Mouse (Mus musculus) forebrain, embryonic 15.5 days (tissue): ENCODE results near the gene Siglech. TPM values are rescaled to one million over a fixed set of nuclear protein-coding genes. Genes with fewer than 3 reads are reported as not detected.

Experiments
- ATAC-seq: fragments of 200-750 bp; cut with Nextera tagmentation; replicated peaks from 2 replicates; pipeline ENCODE4 v1.8.0; 2017; ENCODE audit warnings: mild to moderate bottlenecking, moderate TSS enrichment, moderate library complexity
- H3K27ac ChIP-seq: fragments of 300-500 bp; sonication (generic); replicated peaks from 2 replicates; pipeline ENCODE4 v1.5.1; 2015; ENCODE audit warnings: mild to moderate bottlenecking, inconsistent platforms
- H3K27me3 ChIP-seq: fragments of 300-500 bp; sonication (generic); 2 replicates; pipeline ENCODE4 v1.6.1; 2015; ENCODE audit warnings: inconsistent platforms
- H3K36me3 ChIP-seq: fragments of 300-500 bp; sonication (generic); 2 replicates; pipeline ENCODE4 v1.6.1; 2015; ENCODE audit warnings: mild to moderate bottlenecking, inconsistent platforms
- H3K4me1 ChIP-seq: fragments of 300-500 bp; sonication (generic); 2 replicates; pipeline ENCODE4 v1.6.1; 2015; ENCODE audit warnings: inconsistent platforms
- H3K4me2 ChIP-seq: fragments of 300-500 bp; sonication (generic); replicated peaks from 2 replicates; pipeline ENCODE4 v1.6.1; 2015; ENCODE audit warnings: mild to moderate bottlenecking, inconsistent platforms
- H3K4me3 ChIP-seq: fragments of 300-500 bp; sonication (generic); 2 replicates; pipeline ENCODE4 v1.5.1; 2015; ENCODE audit warnings: mild to moderate bottlenecking, inconsistent platforms
- H3K9ac ChIP-seq: fragments of 300-500 bp; sonication (generic); replicated peaks from 2 replicates; pipeline ENCODE4 v1.6.1; 2015; ENCODE audit warnings: mild to moderate bottlenecking, inconsistent platforms
- H3K9me3 ChIP-seq: fragments of 300-500 bp; sonication (generic); 2 replicates; pipeline ENCODE4 v1.6.1; 2016; ENCODE audit warnings: inconsistent platforms
- WGBS: fragments of 180-500 bp; shearing (Covaris S2); methylation state at CpG from one replicate; pipeline ENCODE4 v1.1.7; 2015; ENCODE audit warnings: mixed read lengths; 5-methylcytosine and 5-hydroxymethylcytosine counted together
- polyA plus RNA-seq: library from polyadenylated mRNA; unstranded; fragments of >200 nt; fragmentation: Nextera tagmentation; extraction: Ambion mirVana; gene quantifications from 2 replicates; pipeline ENCODE4 v1.2.1, GENCODE M21; 2015

The Siglech gene
- 2.6 and 2.9 TPM in 2 replicates for polyA plus RNA-seq

DNA sequence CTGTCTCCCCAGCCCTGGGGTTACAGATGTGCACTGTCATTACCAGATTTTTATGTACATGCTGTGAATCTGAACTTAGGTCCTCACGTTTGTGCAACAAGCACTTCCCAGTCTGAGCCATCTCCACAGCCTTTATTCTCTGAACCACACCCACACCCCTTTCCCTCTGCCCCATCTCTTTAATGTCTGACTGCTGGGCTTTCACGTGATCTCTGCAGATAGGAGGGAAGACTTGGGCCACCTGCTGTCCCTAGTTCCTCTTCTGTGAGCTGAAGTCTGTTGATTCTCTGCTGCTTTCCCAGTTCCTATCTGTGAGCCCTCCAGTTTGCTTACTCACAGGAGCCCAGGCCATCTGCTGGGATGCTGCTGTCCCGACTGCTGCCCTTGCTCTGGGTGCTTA, at the start of gene Siglech:
Siglech (plus strand) TSS at position 253 of the 400 bp plus-strand sequence.
- Histone ChIP-seq H3K4me1 (no peaks in the 10 kb centered on the region), H3K36me3 (no peaks in the 10 kb centered on the region), H3K9me3 (no peaks in the 10 kb centered on the region), H3K4me3 (no peak within 1 kb of the TSS), H3K27ac (no peak within 1 kb of the TSS), H3K4me2 (no peak within 1 kb of the TSS), H3K9ac (no peak within 1 kb of the TSS), H3K27me3 (no peaks in the 10 kb centered on the region)
- no peak for ATAC-seq
- 41% methylated on average over 3 of the region's 3 CpGs for WGBS

DNA sequence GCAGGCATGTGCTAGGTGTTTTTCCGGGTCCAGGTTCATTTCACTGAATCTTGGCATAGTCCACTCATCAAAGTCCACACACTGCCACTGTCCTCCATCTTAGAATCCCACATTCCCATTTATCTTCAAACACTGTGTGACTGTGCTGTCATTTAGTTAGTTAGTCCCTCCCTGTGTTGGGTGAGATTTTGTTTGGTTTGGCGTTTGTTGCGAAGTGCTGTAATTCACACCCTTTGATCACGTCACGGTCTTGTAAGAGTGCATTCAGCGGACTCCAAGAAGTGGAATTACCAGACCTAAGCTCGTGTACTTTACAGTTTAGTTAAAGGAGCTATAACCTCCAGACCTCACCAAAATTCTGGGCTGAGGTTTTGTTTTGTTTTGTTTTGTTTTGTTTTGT, 45.3 kb upstream of the Siglech start:
- H3K4me1 ChIP-seq: no peaks in the 10 kb centered on the region
- no peak overlapping the region for H3K27ac ChIP-seq
- WGBS: 67% methylated on average over 7 of the region's 7 CpGs
- no peaks in the 10 kb centered on the region for H3K27me3 ChIP-seq
- H3K36me3 ChIP-seq: no peaks in the 10 kb centered on the region
- no peak for ATAC-seq
- no peaks in the 10 kb centered on the region for H3K9me3 ChIP-seq
- H3K4me2 ChIP-seq: no peak overlapping the region
- no peak overlapping the region for H3K9ac ChIP-seq
- H3K4me3 ChIP-seq: no peak overlapping the region

DNA sequence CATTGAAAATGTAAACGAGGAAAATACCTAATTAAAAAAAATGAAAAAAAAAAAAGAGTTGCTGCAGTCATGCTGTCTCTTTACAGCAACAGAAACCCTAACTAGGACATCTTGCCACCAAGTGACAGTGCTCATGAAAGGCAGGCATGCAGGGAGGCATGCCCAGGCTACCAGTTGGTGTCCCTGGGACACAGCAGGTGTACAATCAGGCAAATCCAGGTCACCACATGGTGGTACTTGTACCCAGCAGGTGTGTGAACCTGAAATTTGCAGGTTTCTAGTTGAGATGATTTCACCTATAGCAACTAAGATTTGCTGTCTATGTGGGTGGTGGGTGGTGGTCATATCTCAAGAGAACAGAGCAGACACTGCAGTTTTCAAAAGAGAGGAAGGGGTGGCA, 39.1 kb upstream of the Siglech start:
- Histone ChIP-seq H3K4me2 (no peak overlapping the region), H3K9me3 (no peaks in the 10 kb centered on the region), H3K9ac (no peak overlapping the region), H3K36me3 (no peaks in the 10 kb centered on the region), H3K4me1 (no peaks in the 10 kb centered on the region), H3K27ac (no peak overlapping the region), H3K4me3 (no peak overlapping the region), H3K27me3 (no peaks in the 10 kb centered on the region)
- no peak for ATAC-seq
- 69% methylated on average over 1 of the region's 1 CpGs for WGBS

DNA sequence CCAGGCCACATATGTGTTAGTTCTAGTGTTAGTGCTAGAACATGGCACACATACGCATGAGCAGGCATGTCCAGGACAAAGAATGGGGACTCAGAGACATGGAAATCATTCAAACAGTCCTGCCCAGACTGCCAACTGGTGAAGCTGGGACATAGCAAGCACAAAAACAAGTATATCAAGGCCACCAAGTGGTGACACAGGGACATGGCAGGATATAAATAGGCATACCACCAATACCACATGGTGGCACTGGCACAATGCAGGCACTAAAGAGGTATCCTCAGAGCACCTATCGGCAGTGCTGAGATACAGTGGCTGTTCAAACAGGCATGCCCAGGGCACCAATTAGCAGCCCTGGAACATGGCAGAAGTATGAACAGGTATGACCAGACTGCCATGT, 33.5 kb upstream of the Siglech start:
- no peaks in the 10 kb centered on the region for H3K9me3 ChIP-seq

DNA sequence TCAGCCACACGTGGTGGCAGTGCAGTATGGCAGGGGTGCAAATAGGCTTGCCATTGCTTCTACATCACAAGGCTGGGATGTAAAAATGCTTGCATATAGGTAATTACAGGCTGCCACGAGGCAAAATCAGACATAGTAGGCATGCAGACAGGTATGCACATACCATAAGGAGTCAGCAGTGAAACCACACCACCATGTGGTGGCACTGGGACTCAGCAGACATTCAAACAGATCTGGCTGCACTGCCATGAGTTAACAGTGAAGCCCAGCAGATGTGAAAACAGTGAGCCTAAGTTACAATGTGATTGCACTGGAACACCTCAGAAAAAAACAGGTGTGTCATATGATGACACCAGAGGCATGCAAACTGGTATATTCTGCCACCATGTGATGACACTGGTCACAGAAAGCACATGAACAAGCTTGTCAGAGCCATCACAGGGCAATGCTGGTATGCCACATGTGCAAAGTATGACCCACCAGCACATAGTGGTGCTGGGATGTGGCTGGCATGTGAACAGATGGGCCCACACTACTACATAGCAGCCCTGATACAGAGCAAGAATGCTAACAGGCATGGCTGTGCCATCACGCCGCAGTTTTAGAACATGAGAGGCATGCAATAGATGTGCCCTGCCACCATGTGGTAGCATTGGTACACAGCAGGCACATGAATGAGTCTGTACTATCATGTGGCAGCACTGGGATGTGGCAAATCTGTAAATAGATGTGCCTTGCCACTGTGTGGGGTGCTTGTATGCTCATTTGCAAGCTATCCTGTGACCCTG, 30.7 kb upstream of the Siglech start:
- no peaks in the 10 kb centered on the region for H3K27me3 ChIP-seq
- no peak overlapping the region for H3K9ac ChIP-seq
- no peaks in the 10 kb centered on the region for H3K36me3 ChIP-seq
- H3K4me2 ChIP-seq: no peak overlapping the region
- H3K4me1 ChIP-seq: no peaks in the 10 kb centered on the region
- H3K9me3 ChIP-seq: no peaks in the 10 kb centered on the region
- no peak overlapping the region for H3K4me3 ChIP-seq
- WGBS: 48% methylated on average over 4 of the region's 4 CpGs
- H3K27ac ChIP-seq: no peak overlapping the region
- ATAC-seq: peak; percentile 81

More for the DNA sequence above, 33.5 kb upstream of the Siglech start:
- no peak overlapping the region for H3K4me2 ChIP-seq
- WGBS: 93% methylated on average over 2 of the region's 2 CpGs
- no peaks in the 10 kb centered on the region for H3K27me3 ChIP-seq
- no peak for ATAC-seq
- no peaks in the 10 kb centered on the region for H3K36me3 ChIP-seq
- no peak overlapping the region for H3K9ac ChIP-seq
- no peaks in the 10 kb centered on the region for H3K4me1 ChIP-seq
- H3K4me3 ChIP-seq: no peak overlapping the region
- H3K27ac ChIP-seq: no peak overlapping the region

DNA sequence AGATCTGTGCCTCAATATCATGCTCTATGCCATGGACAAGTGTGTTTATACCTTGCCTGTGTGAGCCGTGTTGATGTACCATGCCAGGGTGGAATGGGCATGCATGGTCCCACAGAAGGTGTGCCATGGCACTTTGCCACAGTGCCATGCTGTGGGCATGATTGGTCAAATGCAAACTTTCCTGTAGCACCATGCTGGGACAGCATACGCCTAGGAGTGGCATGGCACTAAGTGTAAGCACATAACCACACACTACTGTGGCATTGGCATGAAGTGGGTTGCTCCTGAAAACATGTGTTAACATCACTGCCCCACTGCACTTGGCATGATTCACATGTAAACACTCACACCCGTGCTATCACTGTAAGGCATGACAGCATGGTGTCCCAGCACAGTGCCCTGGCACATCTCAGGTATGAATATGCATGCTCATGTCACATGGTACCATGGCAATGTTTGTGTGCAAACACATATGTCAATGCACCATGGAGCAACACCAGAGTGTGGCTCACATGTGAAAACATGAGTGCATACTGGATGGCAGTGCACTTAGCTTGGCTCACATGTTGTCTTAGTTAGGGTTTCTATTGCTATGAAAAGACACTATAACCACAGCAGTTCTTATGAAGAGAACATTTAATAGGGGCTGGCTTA, 24.2 kb upstream of the Siglech start:
- Histone ChIP-seq H3K4me3 (no peak overlapping the region), H3K27me3 (no peaks in the 10 kb centered on the region), H3K36me3 (no peaks in the 10 kb centered on the region), H3K4me1 (peaks cover 5% of the 10 kb centered on the region), H3K9me3 (no peaks in the 10 kb centered on the region), H3K4me2 (no peak overlapping the region), H3K9ac (no peak overlapping the region), H3K27ac (peak overlapping the region; percentile 78)
- ATAC-seq: peak; percentile 79
- 74% methylated on average over 3 of the region's 3 CpGs for WGBS

DNA sequence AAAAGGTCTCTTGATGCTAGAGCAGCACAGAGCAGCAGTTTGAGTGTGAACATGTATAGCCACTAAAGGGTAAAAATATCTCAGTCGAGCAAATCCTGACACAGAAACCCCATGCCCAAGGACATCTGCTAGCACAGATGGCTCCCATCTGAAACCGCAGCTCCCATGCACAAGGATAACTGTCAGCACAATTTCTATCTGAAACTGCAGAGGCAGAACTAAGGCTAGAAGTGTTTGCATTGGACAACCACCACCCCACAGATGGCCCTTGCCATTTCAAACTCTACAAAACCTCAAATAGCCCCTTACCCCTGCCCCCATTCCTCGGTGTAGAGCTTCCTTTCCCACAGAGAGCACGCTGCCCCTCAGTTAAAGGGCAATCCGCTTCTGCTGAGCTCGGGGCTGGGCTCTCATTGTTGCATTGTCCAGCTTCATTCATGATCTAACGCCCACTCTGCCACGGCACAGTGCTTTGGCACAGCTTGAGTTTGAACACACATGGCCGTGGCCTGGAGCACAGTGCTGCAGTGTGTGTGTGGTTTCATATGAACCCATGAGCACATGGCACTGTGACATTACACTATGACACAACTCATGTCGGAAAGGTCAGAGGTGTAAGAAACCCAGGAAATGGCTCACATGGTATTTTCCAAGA, 23.3 kb upstream of the Siglech start:
- peak; percentile 83 for ATAC-seq
- Histone ChIP-seq H3K4me3 (no peak overlapping the region), H3K4me2 (no peak overlapping the region), H3K9me3 (no peaks in the 10 kb centered on the region), H3K27me3 (no peaks in the 10 kb centered on the region), H3K4me1 (peaks cover 5% of the 10 kb centered on the region), H3K27ac (peak overlapping the region; percentile 78), H3K36me3 (no peaks in the 10 kb centered on the region), H3K9ac (no peak overlapping the region)
- 24% methylated on average over 10 of the region's 10 CpGs for WGBS

DNA sequence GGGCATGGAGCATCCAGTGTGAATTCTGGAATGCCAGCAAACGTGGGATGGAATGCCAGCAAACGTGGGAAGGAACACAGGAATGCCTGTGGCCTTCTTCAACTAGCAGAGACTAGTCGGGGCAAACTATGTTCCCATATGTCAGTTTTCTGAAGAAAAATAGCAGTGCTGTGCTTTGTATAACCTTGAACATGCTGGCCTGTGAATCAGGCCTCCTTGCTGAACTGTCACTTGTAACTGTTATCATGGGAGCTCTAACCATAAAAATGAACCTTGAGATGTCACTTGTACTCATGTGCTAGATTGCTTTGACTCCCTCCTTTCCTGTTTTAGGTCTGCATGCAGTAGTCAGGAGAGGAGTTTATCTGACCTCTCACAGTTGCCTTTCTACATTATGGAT, 17.1 kb upstream of the Siglech start:
- Histone ChIP-seq H3K4me2 (no peak overlapping the region), H3K4me1 (no peaks in the 10 kb centered on the region), H3K27ac (no peak overlapping the region), H3K9ac (no peak overlapping the region), H3K9me3 (no peaks in the 10 kb centered on the region), H3K4me3 (no peak overlapping the region), H3K36me3 (no peaks in the 10 kb centered on the region), H3K27me3 (no peaks in the 10 kb centered on the region)
- ATAC-seq: no peak
- WGBS: 77% methylated on average over 3 of the region's 3 CpGs

DNA sequence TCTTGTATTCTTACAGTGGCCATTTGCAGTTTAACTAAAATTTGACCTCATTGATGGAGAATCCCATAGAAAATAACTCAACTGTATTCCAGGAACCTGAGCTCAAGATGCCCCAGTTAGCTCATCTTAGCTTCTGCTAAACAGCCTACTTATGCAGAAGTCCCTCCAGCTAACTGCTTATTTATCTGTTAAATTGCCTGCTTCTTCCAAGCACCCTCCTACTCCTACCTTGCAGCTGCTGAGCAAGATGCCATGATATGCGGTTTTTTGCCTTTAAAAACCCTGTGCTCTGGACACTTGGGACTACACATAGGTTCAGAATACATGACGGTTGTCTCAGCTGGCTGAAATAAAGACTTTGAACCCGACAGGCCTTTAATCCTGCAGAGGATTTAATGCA, 8.6 kb upstream of the Siglech start:
- Histone ChIP-seq H3K27me3 (no peaks in the 10 kb centered on the region), H3K4me2 (no peak overlapping the region), H3K4me1 (no peaks in the 10 kb centered on the region), H3K4me3 (no peak overlapping the region), H3K9ac (no peak overlapping the region), H3K27ac (no peak overlapping the region), H3K36me3 (no peaks in the 10 kb centered on the region), H3K9me3 (no peaks in the 10 kb centered on the region)
- 57% methylated on average over 3 of the region's 3 CpGs for WGBS
- ATAC-seq: no peak

DNA sequence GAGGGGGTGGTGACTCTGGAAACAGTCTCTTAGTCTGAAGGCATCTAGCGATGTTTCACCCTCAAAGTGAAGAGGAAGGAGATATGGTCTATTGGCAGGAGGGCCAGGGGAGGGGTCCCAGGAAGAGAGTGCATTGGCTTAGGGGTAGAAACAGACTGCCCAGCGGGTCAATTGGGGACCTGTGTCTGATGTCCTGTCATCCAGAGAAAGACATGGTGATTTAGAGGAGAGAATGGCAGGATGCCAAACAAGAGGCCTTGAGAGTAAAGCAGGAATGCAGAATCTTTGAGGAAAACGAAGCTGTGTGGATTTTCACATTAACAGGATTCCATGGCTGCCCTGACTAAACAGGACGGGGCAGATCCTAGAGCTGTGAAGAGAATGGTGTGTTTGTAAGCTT, 12.0 kb downstream of the Siglech start:
- Histone ChIP-seq H3K4me1 (no peaks in the 10 kb centered on the region), H3K36me3 (no peaks in the 10 kb centered on the region), H3K4me2 (no peak overlapping the region), H3K27ac (no peak overlapping the region), H3K9ac (no peak overlapping the region), H3K9me3 (no peaks in the 10 kb centered on the region), H3K4me3 (no peak overlapping the region), H3K27me3 (no peaks in the 10 kb centered on the region)
- ATAC-seq: no peak
- 62% methylated on average over 4 of the region's 4 CpGs for WGBS

DNA sequence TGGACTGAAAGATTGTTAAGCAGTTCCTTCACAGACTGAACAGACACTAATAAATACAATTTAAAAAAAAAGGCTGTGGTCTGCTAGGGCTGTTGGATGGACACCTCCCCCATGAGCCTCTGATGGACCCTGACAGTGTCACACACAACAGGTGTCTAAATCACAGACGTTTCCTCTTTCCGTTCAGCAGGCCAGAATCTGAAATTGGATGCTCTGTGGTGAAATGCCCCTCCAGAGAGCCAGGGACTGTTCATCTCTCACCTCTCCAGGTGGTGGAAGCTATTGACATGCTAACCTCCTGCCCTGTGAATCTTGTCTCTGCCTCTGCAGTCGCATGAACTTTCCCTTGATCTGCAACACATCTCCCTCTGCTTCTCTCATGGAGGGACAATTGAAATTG, 14.5 kb downstream of the Siglech start:
- Histone ChIP-seq H3K9me3 (no peaks in the 10 kb centered on the region), H3K4me1 (no peaks in the 10 kb centered on the region), H3K27ac (no peak overlapping the region), H3K36me3 (no peaks in the 10 kb centered on the region), H3K27me3 (no peaks in the 10 kb centered on the region), H3K9ac (no peak overlapping the region), H3K4me2 (no peak overlapping the region), H3K4me3 (no peak overlapping the region)
- no peak for ATAC-seq
- WGBS: 73% methylated on average over 3 of the region's 3 CpGs

DNA sequence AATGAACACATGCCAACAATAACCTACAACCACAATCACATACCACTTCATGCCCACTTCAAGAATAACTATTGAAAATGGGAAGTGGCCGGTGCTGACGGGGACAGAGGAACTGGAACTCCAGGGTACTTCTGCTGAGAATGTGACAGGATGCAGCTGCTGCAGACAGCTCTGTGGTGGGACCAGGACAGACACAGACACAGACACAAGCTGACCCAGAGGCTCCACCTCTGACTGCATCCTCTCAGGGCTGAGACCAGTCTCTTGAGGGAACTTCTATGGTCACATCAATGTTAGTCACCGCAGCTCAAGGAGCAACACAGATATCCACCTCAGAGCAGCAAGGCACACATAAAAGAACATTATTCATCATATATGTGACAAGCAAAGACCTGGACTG, 16.6 kb downstream of the Siglech start:
- no peak overlapping the region for H3K9ac ChIP-seq
- ATAC-seq: no peak
- H3K36me3 ChIP-seq: no peaks in the 10 kb centered on the region
- H3K27me3 ChIP-seq: no peaks in the 10 kb centered on the region
- no peak overlapping the region for H3K4me3 ChIP-seq
- no peak overlapping the region for H3K4me2 ChIP-seq
- 90% methylated on average over 3 of the region's 3 CpGs for WGBS
- no peaks in the 10 kb centered on the region for H3K9me3 ChIP-seq
- no peak overlapping the region for H3K27ac ChIP-seq
- no peaks in the 10 kb centered on the region for H3K4me1 ChIP-seq
